Mouse (Mus musculus): Measurements from ENCODE around the gene Cfap44. TPM values are rescaled to one million over a fixed set of nuclear protein-coding genes. Genes with fewer than 3 reads are reported as not detected.

Gene Cfap44
- total and polyA plus RNA-seq, 3 experiments = 0.55 TPM; not detected in 2

GRCm38 (mm10) chr16:44484079-44484478 lies 89.5 kb downstream of the Cfap44 start:
- peak; percentile 58 to 87 for DNase-seq
- no peaks in the 10 kb centered on the region for H3K79me2 ChIP-seq (replicated peaks; ENCODE audit: control insufficient read depth, insufficient read depth, low read length)
- no peaks in the 10 kb centered on the region for H3K36me3 ChIP-seq (ENCODE audit: control insufficient read depth, insufficient read depth, low read length)
- no peaks in the 10 kb centered on the region for H3K27me3 ChIP-seq (ENCODE audit: control insufficient read depth, insufficient read depth, low read length)
- no peak overlapping the region for H3K27ac ChIP-seq
- H3K4me3 ChIP-seq = no peak overlapping the region
- no peaks in the 10 kb centered on the region for H3K4me1 ChIP-seq (ENCODE audit: control insufficient read depth, insufficient read depth, low read length)
- 5% methylated on average over 7 of the region's 7 CpGs for WGBS
- intact Hi-C loops (cut with DNase I) = loop anchor here (1.0 to 10.0 kb wide), 3 partner anchors 160 to 608 kb away; partner anchors contain the start of gene Ccdc80
- no peak for TF ChIP-seq CTCF (IDR thresholded peaks at IDR 0.05)
- TF ChIP-seq POLR2A (IDR thresholded peaks at IDR 0.05; ENCODE audit: insufficient read depth, low read depth, low read length) = no peak
- TF ChIP-seq EP300 (IDR thresholded peaks at IDR 0.05; ENCODE audit: insufficient read depth, low read depth, low read length) = peak; percentile 91
- no peak overlapping the region for H3K9ac ChIP-seq (ENCODE audit: low read depth, low read length)

- TF ChIP-seq EP300 (IDR thresholded peaks at IDR 0.05; ENCODE audit: insufficient read depth, low read depth, low read length) (no peak), POLR2A (IDR thresholded peaks at IDR 0.05; ENCODE audit: insufficient read depth, low read depth, low read length) (no peak), CTCF (IDR thresholded peaks at IDR 0.05) (no peak)
- no peak for DNase-seq
- 77% methylated on average over 10 of the region's 10 CpGs for WGBS
- no peaks in the 10 kb centered on the region for H3K27me3 ChIP-seq (ENCODE audit: control insufficient read depth, insufficient read depth, low read length)
- H3K27ac ChIP-seq = no peak overlapping the region
- no peaks in the 10 kb centered on the region for H3K4me1 ChIP-seq (ENCODE audit: control insufficient read depth, insufficient read depth, low read length)
- H3K4me3 ChIP-seq = no peak overlapping the region
- H3K36me3 ChIP-seq (ENCODE audit: control insufficient read depth, insufficient read depth, low read length) = no peaks in the 10 kb centered on the region
- no peaks in the 10 kb centered on the region for H3K79me2 ChIP-seq (replicated peaks; ENCODE audit: control insufficient read depth, insufficient read depth, low read length)
- H3K9ac ChIP-seq (ENCODE audit: low read depth, low read length) = no peak overlapping the region
- intact Hi-C loops (cut with DNase I) = loop anchor here (1.0 to 10.0 kb wide), 3 partner anchors 159 to 607 kb away; partner anchors contain the start of gene Ccdc80
Observed at GRCm38 (mm10) chr16:44484831-44485230, 90.2 kb downstream of the Cfap44 start.

GRCm38 (mm10) chr16:44485691-44486090 lies 91.1 kb downstream of the Cfap44 start:
- TF ChIP-seq POLR2A (IDR thresholded peaks at IDR 0.05; ENCODE audit: insufficient read depth, low read depth, low read length) = no peak
- TF ChIP-seq EP300 (IDR thresholded peaks at IDR 0.05; ENCODE audit: insufficient read depth, low read depth, low read length) = no peak
- no peak for TF ChIP-seq CTCF (IDR thresholded peaks at IDR 0.05)
- H3K27me3 ChIP-seq (ENCODE audit: control insufficient read depth, insufficient read depth, low read length) = no peaks in the 10 kb centered on the region
- no peak overlapping the region for H3K9ac ChIP-seq (ENCODE audit: low read depth, low read length)
- no peaks in the 10 kb centered on the region for H3K36me3 ChIP-seq (ENCODE audit: control insufficient read depth, insufficient read depth, low read length)
- no peak overlapping the region for H3K27ac ChIP-seq
- H3K4me1 ChIP-seq (ENCODE audit: control insufficient read depth, insufficient read depth, low read length) = no peaks in the 10 kb centered on the region
- no peaks in the 10 kb centered on the region for H3K79me2 ChIP-seq (replicated peaks; ENCODE audit: control insufficient read depth, insufficient read depth, low read length)
- WGBS = 88% methylated on average over 8 of the region's 8 CpGs
- no peak overlapping the region for H3K4me3 ChIP-seq
- intact Hi-C loops (cut with DNase I) = loop anchor here (10.0 kb wide), 1 partner anchor 229 kb away; no protein-coding TSS in a partner anchor
- no peak for DNase-seq

GRCm38 (mm10) chr16:44486612-44487011 lies 92.0 kb downstream of the Cfap44 start:
- Histone ChIP-seq H3K9ac (ENCODE audit: low read depth, low read length) (no peak overlapping the region), H3K36me3 (ENCODE audit: control insufficient read depth, insufficient read depth, low read length) (no peaks in the 10 kb centered on the region), H3K4me1 (ENCODE audit: control insufficient read depth, insufficient read depth, low read length) (no peaks in the 10 kb centered on the region), H3K4me3 (no peak overlapping the region), H3K27ac (no peak overlapping the region), H3K79me2 (replicated peaks; ENCODE audit: control insufficient read depth, insufficient read depth, low read length) (no peaks in the 10 kb centered on the region), H3K27me3 (ENCODE audit: control insufficient read depth, insufficient read depth, low read length) (no peaks in the 10 kb centered on the region)
- TF ChIP-seq EP300 (IDR thresholded peaks at IDR 0.05; ENCODE audit: insufficient read depth, low read depth, low read length) (no peak), POLR2A (IDR thresholded peaks at IDR 0.05; ENCODE audit: insufficient read depth, low read depth, low read length) (no peak), CTCF (IDR thresholded peaks at IDR 0.05) (no peak)
- 88% methylated on average over 9 of the region's 9 CpGs for WGBS
- no peak for DNase-seq
- intact Hi-C loops (cut with DNase I) = loop anchor here (10.0 kb wide), 1 partner anchor 228 kb away; no protein-coding TSS in a partner anchor

GRCm38 (mm10) chr16:44487194-44487593 lies 92.6 kb downstream of the Cfap44 start:
- TF ChIP-seq POLR2A (IDR thresholded peaks at IDR 0.05; ENCODE audit: insufficient read depth, low read depth, low read length) = no peak
- TF ChIP-seq CTCF (IDR thresholded peaks at IDR 0.05) = no peak
- no peak for TF ChIP-seq EP300 (IDR thresholded peaks at IDR 0.05; ENCODE audit: insufficient read depth, low read depth, low read length)
- Histone ChIP-seq H3K9ac (ENCODE audit: low read depth, low read length) (no peak overlapping the region), H3K27ac (no peak overlapping the region), H3K4me3 (no peak overlapping the region), H3K27me3 (ENCODE audit: control insufficient read depth, insufficient read depth, low read length) (no peaks in the 10 kb centered on the region), H3K36me3 (ENCODE audit: control insufficient read depth, insufficient read depth, low read length) (no peaks in the 10 kb centered on the region), H3K79me2 (replicated peaks; ENCODE audit: control insufficient read depth, insufficient read depth, low read length) (no peaks in the 10 kb centered on the region), H3K4me1 (ENCODE audit: control insufficient read depth, insufficient read depth, low read length) (no peaks in the 10 kb centered on the region)
- 90% methylated on average over 13 of the region's 13 CpGs for WGBS
- intact Hi-C loops (cut with DNase I) = loop anchor here (10.0 kb wide), 1 partner anchor 228 kb away; no protein-coding TSS in a partner anchor
- no peak for DNase-seq

GRCm38 (mm10) chr16:44491051-44491450 lies 96.5 kb downstream of the Cfap44 start:
- intact Hi-C loops (cut with DNase I) = no loop called here
- no peaks in the 10 kb centered on the region for H3K27me3 ChIP-seq (ENCODE audit: control insufficient read depth, insufficient read depth, low read length)

More at GRCm38 (mm10) chr16:44491051-44491450, 96.5 kb downstream of the Cfap44 start:
- no peaks in the 10 kb centered on the region for H3K4me1 ChIP-seq (ENCODE audit: control insufficient read depth, insufficient read depth, low read length)
- H3K36me3 ChIP-seq (ENCODE audit: control insufficient read depth, insufficient read depth, low read length) = no peaks in the 10 kb centered on the region
- no peak overlapping the region for H3K27ac ChIP-seq
- no peak overlapping the region for H3K4me3 ChIP-seq
- no peak overlapping the region for H3K9ac ChIP-seq (ENCODE audit: low read depth, low read length)
- TF ChIP-seq EP300 (IDR thresholded peaks at IDR 0.05; ENCODE audit: insufficient read depth, low read depth, low read length) (no peak), POLR2A (IDR thresholded peaks at IDR 0.05; ENCODE audit: insufficient read depth, low read depth, low read length) (no peak), CTCF (IDR thresholded peaks at IDR 0.05) (no peak)
- no peak for DNase-seq
- H3K79me2 ChIP-seq (replicated peaks; ENCODE audit: control insufficient read depth, insufficient read depth, low read length) = no peaks in the 10 kb centered on the region
- WGBS = 84% methylated on average over 9 of the region's 9 CpGs

Data from heart, adult 2 months (tissue).